Mouse (Mus musculus) urinary bladder, postnatal 25 days (tissue): ENCODE results near the gene Bmp2k.
A peak's percentile ranks its signal among the peaks of the same experiment; 100 is the strongest.

Experiments
- DNase-seq: peaks from one replicate; pipeline ENCODE4 v3.0.0; 2022; ENCODE audit warnings: low spot score

Gene Bmp2k

DNA sequence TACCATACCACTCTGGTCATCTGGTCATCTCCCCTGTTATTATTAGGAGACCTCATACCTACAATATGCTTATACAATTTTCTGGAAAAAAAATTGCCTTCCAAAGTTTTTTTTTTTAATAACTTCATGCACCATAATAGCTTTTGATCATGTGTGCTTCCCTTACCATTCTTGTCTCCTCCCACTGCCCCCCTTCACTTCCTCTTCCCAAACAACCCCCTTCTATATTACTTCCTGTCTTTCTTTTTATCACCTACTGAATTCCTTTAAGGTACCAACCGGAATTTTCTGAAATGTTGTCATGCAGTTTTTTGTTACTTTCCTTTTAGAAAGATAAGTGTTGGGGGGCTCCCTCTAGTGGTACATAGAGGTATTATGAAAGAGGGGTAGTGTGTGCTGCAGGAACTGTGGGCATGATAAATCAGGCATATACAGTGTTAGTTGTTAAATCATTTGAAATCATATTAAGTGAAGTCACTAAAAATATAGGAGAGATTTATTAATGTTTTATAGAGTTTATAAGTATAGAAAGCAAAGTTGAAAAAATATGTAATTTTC, 58.1 kb downstream of the Bmp2k start:
- DNase-seq = peak; percentile 18

DNA sequence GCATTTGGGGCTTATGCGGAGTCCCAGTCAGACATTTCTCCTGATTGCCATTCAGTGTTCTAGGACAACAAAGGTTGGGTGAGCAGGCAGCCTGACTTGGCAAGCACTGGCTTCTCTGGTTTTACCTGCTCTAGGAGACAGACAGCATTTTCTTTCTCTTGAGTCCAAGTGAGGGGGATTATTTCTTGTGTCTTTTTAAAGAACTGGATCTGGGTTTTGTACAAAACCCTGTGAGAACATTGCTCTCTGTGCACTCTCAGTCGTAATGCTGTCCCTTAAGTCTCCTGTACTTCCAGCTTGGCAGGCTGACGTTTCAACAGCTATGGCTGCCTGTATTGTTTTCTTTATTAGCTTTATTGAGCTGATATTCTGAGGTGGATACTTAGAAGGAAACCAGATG, 58.9 kb downstream of the Bmp2k start:
- DNase-seq = no peak

DNA sequence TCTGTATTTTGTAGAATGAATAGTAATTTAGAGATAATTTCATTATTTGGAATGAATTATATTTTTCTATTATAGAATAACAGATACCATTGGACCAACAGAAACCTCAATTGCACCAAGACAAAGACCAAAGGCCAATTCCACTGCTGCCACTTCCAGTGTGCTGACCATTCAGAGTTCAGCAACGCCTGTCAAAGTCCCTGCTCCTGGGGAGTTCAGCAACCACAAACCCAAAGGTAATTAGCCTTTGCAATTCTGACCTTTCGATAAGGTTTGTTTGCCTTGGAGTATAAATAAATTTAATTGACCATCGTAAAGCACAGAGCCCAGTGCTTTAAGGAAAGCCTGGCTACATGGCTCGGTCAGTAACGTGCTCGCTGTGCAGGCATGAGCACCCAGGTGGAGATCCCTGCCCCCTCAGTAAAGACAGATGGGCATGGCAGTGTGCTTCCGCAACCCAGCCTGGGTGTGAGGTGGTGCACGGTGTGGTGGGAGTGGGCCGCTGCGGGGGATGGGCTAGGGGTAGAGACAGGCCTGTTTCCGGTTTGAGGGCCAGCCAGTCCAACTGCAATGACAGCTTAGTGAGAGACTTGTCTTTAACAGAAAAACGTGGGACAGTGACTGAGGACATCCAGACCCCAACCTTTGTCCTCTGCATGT, 59.4 kb downstream of the Bmp2k start:
- no peak for DNase-seq

DNA sequence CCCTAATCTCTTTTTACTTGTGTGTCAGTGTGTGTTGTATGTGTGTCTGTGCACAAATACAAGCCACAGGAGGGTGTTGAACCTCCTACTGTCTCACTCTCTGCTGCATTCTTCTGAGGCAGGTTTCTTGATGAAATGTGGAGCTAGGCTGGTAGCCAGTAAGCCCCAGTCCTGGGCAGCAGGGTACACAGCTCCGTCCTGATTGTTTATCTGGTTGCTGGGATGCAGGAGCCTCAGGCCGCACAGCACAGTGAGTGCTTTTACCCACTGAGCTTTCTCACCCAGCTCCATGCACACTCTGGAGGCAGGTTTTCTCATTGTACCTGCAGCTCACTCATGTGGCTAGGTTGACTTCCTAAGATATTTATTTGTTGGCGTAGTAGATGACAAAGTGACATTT, 63.4 kb downstream of the Bmp2k start:
- no peak for DNase-seq

DNA sequence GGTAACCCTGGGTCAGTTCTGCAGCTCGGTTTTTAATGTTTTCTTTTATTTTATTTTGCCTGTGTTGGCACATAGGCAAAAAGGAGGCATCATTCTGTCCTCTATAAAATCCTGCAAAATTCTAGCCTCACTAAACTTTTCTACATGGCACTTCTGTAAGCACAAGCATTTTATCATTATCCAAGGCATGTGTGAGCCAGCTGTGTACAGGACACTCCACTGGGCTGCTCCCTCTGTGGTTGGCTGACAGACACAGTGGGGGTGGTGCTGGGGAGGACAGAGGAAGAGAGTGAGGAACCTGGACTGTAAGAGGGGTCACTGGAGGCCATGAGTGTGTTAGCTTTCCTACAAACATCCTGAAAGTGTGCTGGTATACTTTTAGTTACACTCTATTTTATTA, 64.6 kb downstream of the Bmp2k start:
- no peak for DNase-seq

DNA sequence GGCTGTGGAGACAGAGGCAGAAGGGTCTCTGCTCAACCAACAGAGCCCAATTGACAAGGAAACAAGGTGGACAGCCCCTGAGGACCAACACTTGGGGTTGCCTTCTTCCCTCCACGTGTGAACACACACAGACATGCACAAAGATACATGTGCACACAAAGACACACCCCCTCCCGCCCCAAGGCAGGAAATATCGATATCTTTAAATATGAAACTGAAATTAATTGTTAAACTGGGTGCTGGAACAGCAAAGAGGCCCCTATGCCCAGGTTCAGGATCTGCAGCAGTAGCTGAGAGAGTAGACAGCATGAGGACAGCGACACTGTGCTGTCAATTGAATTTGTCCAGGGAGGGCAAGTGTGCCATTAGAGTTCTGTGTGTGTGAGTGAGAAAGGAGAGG, 68.3 kb downstream of the Bmp2k start:
- no peak for DNase-seq

DNA sequence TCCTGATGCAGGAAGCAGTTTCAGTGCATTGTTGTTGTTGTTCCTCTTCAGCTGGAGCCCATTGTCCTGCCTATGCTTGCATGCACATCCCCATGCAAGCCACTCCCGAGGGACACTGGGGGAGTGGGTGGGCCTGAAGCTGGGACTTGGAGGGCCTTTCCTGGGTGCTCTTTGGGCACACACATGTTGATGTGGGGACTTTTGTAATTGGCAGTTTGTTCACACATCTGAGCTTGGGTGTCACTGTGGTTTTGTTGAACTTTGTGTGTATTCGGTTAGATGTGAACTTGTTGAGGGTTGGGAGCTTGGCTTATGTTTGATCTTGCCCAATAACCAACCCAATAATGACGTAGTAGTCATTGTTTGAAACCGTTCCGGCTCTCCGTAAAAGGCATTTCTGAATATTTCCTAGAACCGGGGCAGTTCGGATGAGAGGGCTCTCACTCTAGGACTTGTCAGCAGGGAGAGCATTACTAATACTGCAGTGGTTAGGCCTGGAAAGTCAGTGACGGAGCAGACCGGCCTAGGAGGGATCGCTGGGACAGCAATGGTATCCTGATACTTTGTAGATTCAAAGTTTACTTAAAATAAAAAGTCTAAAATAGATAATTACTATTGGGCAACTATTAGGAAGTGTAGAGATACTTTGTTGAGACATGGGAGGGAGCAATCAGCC, 78.1 kb downstream of the Bmp2k start:
- no peak for DNase-seq

DNA sequence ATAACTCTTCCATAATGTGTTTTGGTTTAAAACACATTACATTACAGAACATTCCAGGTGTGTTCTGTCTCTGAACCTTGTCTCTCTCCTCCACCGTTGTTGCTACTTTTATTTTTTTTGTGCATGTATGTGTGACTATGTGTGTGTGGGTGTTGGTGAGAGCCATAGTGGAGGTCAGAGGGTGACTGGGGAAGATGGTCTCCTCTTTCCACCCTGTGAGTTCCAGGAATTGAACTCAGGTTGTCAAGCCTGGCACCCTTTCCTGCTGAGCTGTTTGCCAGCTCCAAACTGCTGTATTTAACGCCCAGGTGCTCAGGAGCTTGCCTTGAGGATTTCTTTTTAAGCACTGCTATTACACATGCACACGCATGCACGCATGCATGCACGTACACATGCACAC, 78.7 kb downstream of the Bmp2k start:
- no peak for DNase-seq

DNA sequence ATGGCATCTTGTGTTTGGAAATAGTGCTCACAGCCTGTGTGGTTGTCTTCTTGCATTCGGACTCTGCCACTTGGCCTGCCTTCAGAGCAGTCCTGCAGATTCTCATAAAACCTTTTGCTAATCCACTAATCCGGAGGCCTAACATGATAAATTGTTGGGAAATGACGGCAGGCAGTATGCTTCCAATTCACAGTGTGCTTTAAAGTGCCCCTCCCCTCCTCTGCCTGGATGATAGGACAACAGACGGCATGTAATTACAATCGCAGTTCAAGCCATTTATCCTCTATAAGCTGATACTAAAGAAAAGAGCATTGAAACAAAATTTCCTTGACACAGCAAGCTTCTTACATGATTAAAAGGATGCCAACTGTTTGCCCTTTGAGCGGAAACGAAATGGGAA, 80.2 kb downstream of the Bmp2k start:
- DNase-seq = no peak

DNA sequence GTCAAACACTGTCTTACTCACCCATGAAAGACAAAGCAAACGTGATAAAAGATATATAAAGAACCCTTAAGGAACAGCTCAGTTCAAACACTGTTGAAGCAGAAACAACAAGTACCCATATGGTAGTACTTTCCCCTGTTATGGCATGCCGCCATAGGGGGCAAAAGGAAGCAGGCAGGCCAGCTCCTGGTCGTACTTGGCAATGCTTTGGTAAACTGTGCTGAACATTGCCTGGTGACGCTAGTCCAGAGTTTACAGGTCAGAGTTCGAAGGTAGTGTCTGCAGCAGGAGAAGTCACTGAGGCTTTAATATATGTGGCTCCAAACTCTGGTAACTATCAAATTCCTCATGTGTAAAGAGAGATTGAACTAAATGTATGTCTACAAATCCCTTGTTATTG, 81.2 kb downstream of the Bmp2k start:
- no peak for DNase-seq

DNA sequence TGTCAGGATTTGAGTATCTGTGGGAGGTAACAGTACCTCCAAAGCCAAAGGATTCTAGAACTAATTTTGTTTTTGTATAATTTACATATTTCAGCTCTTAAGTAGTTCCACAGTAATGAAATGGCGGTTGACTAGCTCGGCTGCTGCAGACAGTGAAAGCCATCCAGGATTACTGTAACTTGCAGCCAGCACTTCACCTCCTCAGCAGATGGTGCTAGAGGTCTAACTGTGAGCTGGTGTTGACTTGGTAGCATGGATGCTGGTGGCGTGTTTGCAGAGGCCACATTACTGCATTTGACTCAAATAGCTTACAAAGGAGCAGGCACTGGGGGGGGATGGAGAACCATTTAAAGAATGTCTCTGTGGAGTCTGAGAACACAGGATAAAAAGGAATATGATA, 84.0 kb downstream of the Bmp2k start:
- no peak for DNase-seq

DNA sequence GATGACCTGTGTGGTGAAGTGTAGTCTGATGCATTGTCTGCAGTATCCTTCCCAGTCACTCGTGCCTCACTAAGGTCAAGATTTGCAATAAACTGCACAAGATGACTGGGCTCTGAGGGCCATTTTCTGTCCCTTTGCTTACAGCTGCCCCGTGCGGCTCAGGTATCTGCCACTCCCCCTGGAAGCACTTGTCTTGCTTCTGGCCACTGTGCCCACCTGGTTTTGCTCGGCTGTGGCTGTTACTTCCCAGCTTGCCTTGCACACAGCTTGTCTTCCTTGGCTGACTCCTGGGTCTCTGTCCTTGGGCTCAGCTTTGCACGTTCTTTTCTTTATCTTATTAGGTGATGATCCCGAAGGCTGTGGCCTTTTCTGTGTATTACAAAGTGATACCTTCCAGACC, 86.2 kb downstream of the Bmp2k start:
- DNase-seq = no peak

DNA sequence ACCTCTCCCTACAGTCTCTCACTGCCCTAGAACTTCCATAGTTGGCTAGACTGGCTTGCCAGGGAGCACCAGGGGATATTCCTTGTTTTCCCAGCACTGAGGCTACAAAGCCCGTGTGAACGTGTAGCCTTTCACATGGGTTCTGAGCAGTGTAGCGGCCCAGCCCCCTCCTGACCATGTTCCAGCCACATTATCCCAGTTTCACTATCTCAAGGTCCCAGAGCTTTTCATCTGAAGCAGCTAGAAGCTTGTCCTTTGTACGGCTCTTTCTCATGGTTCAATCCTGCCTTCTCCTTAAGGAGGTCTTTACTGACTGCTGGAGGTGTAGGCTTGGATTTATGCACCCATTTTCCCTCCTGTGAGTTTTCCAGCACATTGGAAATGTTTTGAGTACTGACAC, 87.1 kb downstream of the Bmp2k start:
- DNase-seq = no peak

DNA sequence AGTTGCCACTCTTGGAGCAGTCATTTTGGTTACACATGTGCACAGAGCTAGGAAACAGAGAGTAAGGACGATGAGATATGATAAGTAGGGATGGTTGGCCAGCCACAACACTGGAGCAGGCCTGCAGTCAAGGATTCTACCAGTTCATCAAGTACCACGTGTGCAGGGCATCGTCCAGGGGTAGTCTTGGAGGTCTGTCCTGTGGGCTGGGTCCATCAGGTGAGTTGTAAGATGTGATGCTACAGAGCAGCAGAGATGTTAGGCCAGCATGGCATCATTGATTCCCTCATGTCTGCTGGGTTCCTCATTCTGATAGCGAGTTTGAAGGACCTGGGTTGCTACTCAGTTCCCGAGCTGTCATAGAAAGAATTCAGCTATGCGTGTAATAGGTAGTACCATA, 87.6 kb downstream of the Bmp2k start:
- no peak for DNase-seq

DNA sequence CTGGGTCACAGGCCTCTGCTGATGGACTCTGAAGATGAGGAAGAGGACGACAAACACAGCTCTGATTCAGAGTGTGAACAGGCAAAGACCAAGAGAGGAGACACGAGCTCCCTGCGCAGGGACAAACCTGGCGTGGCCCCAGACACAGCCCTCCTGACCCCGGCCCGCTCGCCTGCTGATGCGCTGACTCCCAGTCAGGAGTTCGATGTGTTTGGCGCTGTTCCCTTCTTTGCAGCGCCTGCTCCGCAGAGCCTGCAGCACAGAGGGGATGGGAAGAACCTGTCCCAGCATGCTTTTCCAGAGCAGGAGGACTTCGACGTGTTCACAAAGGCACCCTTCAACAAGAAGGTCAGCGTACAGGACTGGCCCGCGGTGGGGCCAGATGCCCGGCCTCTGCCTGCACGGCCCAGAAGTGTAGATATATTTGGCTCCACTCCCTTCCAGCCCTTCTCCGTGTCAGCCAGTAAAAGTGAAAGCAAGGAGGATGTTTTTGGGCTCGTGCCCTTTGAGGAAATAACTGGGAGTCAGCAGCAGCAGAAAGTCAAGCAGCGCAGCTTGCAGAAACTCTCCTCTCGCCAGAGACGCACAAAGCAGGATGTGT, 89.6 kb downstream of the Bmp2k start:
- no peak for DNase-seq

DNA sequence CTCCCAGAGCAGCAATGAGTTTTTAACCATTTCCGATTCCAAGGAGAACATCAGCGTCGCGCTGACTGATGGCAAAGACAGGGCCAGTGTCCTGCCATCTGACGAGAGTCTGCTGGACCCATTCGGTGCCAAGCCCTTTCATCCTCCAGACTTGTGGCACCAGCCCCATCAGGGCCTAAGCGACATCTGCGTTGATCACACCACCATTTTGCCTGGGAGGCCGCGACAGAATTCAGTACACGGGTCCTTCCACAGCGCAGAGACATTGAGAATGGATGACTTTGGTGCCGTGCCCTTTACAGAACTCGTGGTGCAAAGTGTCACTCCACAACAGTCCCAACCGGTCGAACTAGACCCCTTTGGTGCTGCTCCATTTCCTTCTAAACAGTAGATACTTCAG, 90.3 kb downstream of the Bmp2k start:
- no peak for DNase-seq

DNA sequence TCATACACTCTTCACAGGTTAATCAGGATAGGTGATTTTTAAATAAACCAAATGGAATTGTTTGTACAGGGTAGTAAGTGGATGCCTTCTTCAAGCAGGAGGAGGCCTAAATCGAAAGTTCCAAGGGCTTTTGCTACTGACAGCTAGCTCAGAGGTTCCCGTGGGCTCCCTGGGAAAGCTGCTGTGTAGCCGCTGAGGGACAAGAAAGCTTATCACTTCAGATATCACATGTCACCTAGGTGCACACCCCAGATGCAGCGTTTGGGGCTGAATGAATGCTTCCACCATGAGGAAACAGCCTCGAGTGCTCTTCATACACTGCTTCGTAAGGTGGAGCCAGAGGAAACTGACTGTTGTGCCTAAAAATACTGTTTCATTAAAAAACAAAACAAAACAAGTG, 90.7 kb downstream of the Bmp2k start:
- no peak for DNase-seq

DNA sequence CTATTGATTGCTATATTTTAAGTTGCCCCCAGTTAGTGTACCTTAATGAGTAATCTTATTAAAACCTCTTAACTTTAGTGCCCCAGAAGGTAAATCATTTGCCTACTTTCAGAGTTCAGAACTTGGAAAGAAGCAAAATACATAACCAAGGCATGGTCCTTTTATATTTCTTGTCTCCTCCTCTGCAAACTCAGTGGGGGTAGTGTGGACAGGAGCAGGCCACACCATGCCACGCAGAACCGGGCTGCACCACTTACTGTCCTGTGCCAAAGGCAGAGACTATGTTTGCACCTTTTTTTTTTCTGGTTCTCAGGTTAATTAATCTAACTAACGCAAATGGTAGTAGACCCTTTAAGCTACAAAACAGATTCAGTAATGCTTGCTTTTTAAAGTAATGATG, 91.9 kb downstream of the Bmp2k start:
- DNase-seq = no peak

DNA sequence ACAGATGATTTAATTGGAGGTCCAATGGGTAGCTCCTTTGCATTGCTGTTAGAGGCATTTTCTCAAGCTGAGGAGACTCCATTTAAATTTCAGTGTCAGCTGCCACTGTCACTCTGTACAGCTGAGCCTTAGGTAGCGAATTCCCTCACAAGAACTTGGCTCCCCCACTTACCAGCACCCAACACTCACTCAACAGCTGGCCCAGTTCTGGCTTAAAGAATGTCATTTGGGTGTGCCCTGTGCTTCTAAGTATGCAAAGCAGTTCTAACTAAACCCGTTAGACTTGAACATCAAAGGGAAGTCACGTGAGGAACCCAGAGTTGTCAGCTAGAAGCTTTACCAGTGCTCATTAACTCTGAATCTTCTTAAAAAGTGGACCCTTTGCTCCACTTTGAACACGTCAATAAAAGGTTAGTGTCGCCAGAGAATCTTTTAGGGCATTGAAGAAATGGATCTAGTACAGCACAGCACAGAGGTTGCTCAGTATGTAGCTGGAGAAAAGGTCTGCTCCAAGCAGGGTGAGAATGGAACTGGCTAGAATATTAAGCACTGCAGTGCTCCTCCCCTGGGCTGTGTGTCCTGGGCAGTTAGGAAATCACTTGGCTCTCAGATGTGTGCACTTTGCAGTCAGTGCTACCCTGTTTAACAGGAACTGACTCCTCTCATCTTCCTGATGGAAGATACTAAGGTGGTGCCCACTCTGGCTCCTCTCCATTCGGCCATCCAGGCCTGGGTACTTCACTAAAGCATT, 92.7 kb downstream of the Bmp2k start:
- no peak for DNase-seq

DNA sequence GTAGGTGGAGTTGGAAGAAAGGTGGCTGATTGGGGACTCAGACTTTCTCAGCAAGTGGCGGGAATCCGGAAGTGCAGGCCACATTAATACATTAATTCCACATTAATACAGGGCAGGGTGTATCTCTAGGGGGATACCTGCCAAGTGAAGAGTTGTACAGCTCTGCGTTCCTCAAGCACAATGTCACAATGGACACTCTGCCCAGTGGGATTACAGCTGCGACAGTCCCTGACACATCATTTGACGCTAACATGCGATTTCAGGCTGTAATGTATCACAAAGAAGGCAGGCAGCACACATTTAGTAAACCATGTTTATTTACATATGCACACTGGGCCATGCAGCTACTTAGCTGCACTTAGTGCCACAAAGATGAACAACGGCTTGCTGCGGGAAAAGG, 95.5 kb downstream of the Bmp2k start:
- DNase-seq = no peak

DNA sequence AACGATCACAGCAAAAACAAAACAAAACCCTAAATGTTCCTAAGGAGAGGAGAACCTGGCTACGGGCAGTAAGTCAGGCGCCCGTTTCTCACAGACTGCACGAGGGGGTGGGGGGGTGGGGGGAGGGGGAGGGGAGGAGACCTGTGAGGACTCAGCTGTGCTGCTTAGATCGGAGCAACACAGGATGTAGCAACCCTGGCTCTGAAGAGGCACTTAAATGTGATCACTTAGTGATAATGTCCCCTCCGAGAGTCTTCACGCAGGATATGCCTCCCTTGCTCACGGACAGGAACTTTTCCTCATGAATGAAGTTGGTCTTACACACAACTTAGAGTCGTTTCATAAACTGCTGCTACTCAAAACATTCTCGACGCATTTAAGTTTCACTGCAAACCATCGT, 97.8 kb downstream of the Bmp2k start:
- DNase-seq = no peak

DNA sequence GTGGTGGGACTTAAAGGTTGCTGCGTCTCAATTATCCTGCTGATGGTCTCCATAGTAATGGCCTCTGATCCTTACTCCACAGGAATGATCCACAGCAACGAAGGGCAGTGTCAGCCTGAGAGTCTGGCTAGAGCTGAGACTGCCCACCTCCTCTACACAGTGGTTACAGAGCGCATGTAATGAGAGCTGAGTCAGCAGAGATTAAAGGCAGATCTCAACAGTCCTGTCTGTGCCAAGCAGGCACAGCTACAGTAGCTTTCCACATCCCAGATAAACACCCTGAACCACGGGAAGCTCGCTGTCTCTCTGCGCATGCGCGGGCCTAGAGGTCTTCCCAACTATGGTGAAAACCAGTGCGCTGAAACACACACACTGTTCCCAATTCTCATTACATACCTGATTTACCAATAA, 100.1 kb downstream of the Bmp2k start:
- DNase-seq = no peak

DNA sequence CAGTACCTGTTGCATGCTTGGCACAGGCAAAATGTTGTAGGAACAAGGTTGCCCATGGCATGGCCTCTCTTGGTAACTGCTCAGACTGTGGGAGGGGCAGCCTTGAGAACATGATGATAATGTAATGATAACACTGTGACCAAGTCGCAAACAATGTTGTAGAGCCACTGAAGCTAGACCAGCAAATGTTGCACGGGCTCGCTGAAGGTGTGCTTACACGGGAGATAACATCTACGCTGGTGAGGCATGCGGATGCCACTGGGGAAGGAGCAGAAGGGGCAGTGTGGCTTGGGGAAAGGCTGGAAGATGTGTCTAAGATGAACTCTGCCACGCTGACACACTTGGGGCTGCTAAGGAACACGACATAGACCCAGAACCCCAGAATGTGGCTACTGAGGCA, 102.5 kb downstream of the Bmp2k start:
- DNase-seq = no peak
